Mouse (Mus musculus): Measurements from ENCODE around the gene Wbp1l. TPM values are rescaled to one million over a fixed set of nuclear protein-coding genes. Genes with fewer than 3 reads are reported as not detected.

Gene Wbp1l
- polyA plus RNA-seq, 1 experiment = 1.9 TPM

DNA sequence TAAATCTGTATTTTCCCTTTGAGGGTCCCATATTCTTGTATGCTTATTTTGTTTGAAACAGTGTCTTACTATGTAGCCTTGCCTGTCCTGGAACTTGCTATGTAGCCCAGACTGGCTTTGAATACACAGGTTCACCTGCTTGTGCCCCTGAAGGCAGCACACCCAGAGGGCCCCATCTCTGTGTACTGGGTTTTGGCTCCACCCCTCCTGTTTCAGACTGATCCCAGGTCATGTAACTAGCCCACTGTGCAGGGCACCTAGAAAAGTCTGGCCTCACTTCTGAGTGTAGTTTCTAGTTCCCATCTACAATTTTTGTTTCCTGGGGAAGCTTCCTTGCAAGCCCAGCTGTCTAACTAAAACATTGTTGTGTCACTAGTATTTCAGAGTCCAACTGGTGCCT, 40.2 kb downstream of the Wbp1l start:
- peaks cover 61% of the 10 kb centered on the region for H3K4me1 ChIP-seq (ENCODE audit: control insufficient read depth)
- H3K4me3 ChIP-seq (replicated peaks) = no peak overlapping the region
- no peaks in the 10 kb centered on the region for H3K9me3 ChIP-seq (ENCODE audit: control insufficient read depth, low read length)
- no peaks in the 10 kb centered on the region for H3K27me3 ChIP-seq (ENCODE audit: control insufficient read depth)
- H3K36me3 ChIP-seq (ENCODE audit: control insufficient read depth) = peaks cover 35% of the 10 kb centered on the region
- TF ChIP-seq GATA1 (IDR thresholded peaks at IDR 0.05; ENCODE audit: low read length) (no peak), TAL1 (IDR thresholded peaks at IDR 0.05; ENCODE audit: low read length) (no peak)

DNA sequence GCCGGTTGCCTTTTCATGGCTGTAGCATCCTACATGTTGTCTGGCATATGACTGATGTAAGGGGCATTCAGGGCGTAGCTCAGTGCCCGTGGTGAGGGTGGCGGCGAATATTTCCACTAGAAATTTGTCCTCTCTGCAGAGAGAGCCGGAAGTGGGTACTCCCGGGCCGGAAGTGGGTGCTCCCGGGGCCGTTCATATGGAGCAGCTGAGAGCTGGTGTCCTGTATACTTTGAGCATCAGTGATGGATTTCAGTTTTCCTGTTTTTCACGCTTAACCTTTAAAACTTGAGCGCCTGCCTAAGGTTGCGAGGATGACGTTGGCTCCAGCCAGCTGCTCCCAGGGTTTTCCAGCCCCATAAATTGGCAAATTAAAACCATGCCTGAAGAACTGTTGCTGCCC, 40.6 kb downstream of the Wbp1l start:
- peaks cover 61% of the 10 kb centered on the region for H3K4me1 ChIP-seq (ENCODE audit: control insufficient read depth)
- no peak overlapping the region for H3K4me3 ChIP-seq (replicated peaks)
- TF ChIP-seq GATA1 (IDR thresholded peaks at IDR 0.05; ENCODE audit: low read length) = no peak
- no peak for TF ChIP-seq TAL1 (IDR thresholded peaks at IDR 0.05; ENCODE audit: low read length)
- no peaks in the 10 kb centered on the region for H3K27me3 ChIP-seq (ENCODE audit: control insufficient read depth)
- peaks cover 40% of the 10 kb centered on the region for H3K36me3 ChIP-seq (ENCODE audit: control insufficient read depth)
- no peaks in the 10 kb centered on the region for H3K9me3 ChIP-seq (ENCODE audit: control insufficient read depth, low read length)

DNA sequence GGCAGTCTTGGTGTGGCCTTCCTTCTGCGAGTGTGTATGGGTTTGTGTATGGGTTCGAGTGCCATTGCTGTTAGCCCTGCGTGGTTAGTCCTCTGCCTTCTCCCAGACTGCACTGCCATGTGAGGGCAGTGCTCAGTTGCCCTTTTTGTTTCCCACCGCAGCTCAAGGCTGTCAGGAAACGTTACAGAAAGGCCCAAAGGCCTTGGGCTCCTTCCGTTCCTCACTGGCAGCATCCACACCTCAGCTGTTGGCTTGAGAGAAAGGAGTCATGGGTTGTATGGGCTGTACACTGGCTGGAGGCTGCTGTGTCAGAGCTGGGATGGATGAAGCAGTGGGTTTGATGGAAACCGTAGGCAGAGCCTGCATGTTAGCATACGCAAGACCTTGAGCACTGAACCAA, 41.9 kb downstream of the Wbp1l start:
- peaks cover 49% of the 10 kb centered on the region for H3K4me1 ChIP-seq (ENCODE audit: control insufficient read depth)
- no peak for TF ChIP-seq GATA1 (IDR thresholded peaks at IDR 0.05; ENCODE audit: low read length)
- no peak for TF ChIP-seq TAL1 (IDR thresholded peaks at IDR 0.05; ENCODE audit: low read length)
- H3K36me3 ChIP-seq (ENCODE audit: control insufficient read depth) = peaks cover 48% of the 10 kb centered on the region
- H3K27me3 ChIP-seq (ENCODE audit: control insufficient read depth) = no peaks in the 10 kb centered on the region
- H3K9me3 ChIP-seq (ENCODE audit: control insufficient read depth, low read length) = no peaks in the 10 kb centered on the region
- H3K4me3 ChIP-seq (replicated peaks) = no peak overlapping the region

- Histone ChIP-seq H3K27me3 (ENCODE audit: control insufficient read depth) (no peaks in the 10 kb centered on the region), H3K4me1 (ENCODE audit: control insufficient read depth) (peaks cover 42% of the 10 kb centered on the region), H3K36me3 (ENCODE audit: control insufficient read depth) (peaks cover 51% of the 10 kb centered on the region), H3K4me3 (replicated peaks) (no peak overlapping the region), H3K9me3 (ENCODE audit: control insufficient read depth, low read length) (no peaks in the 10 kb centered on the region)
- TF ChIP-seq TAL1 (IDR thresholded peaks at IDR 0.05; ENCODE audit: low read length) (no peak), GATA1 (IDR thresholded peaks at IDR 0.05; ENCODE audit: low read length) (no peak)
These were observed 42.7 kb downstream of the Wbp1l start for GRCm38 (mm10) chr19:46641420-46642085.

DNA sequence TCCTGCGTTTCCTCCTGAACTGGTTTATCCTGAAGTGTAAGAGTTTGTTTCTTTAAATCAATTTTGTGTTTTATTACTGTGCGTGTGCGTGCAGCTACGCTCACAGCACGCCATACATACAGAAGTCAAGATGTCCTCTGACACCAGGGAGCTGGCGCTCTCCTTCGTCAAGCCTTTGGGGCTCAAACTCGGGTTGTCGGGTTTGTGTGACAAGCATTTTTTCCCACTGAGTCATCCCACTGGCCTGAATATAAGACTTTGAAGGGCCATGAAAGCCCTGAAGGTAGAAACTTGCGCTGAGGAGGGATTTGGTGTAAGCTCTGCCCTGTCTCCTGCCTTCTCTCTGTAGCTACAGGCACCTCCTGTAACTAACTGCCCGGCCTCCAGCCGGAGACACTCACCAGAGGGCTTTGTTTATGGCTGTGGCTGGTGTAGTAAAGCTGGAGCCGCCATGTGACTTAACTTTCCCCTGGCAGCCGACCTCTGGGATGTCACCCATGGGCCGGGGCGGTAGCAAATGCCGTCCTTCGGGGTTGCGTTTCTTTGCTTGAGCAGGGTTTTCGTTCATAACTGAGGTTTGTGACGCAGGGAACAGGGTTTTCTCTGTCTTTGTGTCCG, 43.4 kb downstream of the Wbp1l start:
- Histone ChIP-seq H3K27me3 (ENCODE audit: control insufficient read depth) (no peaks in the 10 kb centered on the region), H3K9me3 (ENCODE audit: control insufficient read depth, low read length) (no peaks in the 10 kb centered on the region), H3K4me3 (replicated peaks) (no peak overlapping the region), H3K36me3 (ENCODE audit: control insufficient read depth) (peaks cover 52% of the 10 kb centered on the region), H3K4me1 (ENCODE audit: control insufficient read depth) (peaks cover 35% of the 10 kb centered on the region)
- TF ChIP-seq TAL1 (IDR thresholded peaks at IDR 0.05; ENCODE audit: low read length) (no peak), GATA1 (IDR thresholded peaks at IDR 0.05; ENCODE audit: low read length) (no peak)

DNA sequence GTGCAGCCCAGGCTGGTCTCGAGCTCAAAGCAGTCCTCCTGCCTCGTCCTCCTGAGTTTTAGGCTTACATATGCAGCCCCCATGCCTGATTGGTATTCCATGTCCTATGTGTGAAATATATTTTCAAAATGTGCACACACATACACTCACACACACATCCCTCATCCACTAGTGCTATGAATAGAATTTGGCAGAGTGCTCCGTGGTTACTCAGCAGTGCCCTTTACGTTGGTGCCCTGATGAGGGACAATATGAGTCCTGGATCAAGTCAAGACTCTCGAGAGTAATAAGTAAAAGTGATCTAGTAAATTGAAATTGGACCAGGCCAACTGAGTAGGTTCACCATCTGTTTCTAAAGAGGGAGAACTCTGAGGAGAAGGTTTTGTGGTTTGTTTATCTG, 44.4 kb downstream of the Wbp1l start:
- no peak for TF ChIP-seq GATA1 (IDR thresholded peaks at IDR 0.05; ENCODE audit: low read length)
- TF ChIP-seq TAL1 (IDR thresholded peaks at IDR 0.05; ENCODE audit: low read length) = no peak
- peaks cover 26% of the 10 kb centered on the region for H3K4me1 ChIP-seq (ENCODE audit: control insufficient read depth)
- H3K4me3 ChIP-seq (replicated peaks) = no peak overlapping the region
- peaks cover 53% of the 10 kb centered on the region for H3K36me3 ChIP-seq (ENCODE audit: control insufficient read depth)
- no peaks in the 10 kb centered on the region for H3K27me3 ChIP-seq (ENCODE audit: control insufficient read depth)
- H3K9me3 ChIP-seq (ENCODE audit: control insufficient read depth, low read length) = no peaks in the 10 kb centered on the region

DNA sequence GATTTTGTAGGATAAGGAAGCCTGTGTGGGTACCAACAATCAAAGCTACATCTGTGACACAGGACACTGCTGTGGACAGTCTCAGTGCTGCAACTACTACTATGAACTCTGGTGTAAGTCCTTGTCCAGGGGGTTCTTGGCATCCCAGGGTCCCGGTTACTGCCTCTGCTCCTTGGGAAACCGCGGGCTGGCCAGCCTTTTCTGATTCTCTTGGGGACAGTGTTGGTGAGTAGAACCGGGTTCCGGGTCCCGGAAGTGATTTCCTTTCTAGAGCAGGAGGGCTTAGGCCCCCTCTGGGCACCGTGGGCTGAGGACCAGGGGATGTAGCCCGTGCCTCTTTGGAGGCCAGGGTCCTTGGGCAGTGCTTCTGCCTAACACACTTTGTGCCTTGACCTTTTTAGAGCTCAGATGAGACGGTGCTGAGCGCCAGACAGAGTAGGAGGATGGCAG, 45.5 kb downstream of the Wbp1l start:
- peaks cover 16% of the 10 kb centered on the region for H3K4me1 ChIP-seq (ENCODE audit: control insufficient read depth)
- peaks cover 53% of the 10 kb centered on the region for H3K36me3 ChIP-seq (ENCODE audit: control insufficient read depth)
- H3K27me3 ChIP-seq (ENCODE audit: control insufficient read depth) = no peaks in the 10 kb centered on the region
- no peak for TF ChIP-seq TAL1 (IDR thresholded peaks at IDR 0.05; ENCODE audit: low read length)
- TF ChIP-seq GATA1 (IDR thresholded peaks at IDR 0.05; ENCODE audit: low read length) = no peak
- no peaks in the 10 kb centered on the region for H3K9me3 ChIP-seq (ENCODE audit: control insufficient read depth, low read length)
- H3K4me3 ChIP-seq (replicated peaks) = no peak overlapping the region

GRCm38 (mm10) chr19:46644793-46645602, 46.1 kb downstream of the Wbp1l start:
- Histone ChIP-seq H3K4me1 (ENCODE audit: control insufficient read depth) (peaks cover 10% of the 10 kb centered on the region), H3K27me3 (ENCODE audit: control insufficient read depth) (no peaks in the 10 kb centered on the region), H3K9me3 (ENCODE audit: control insufficient read depth, low read length) (no peaks in the 10 kb centered on the region), H3K4me3 (replicated peaks) (no peak overlapping the region), H3K36me3 (ENCODE audit: control insufficient read depth) (peaks cover 53% of the 10 kb centered on the region)
- TF ChIP-seq TAL1 (IDR thresholded peaks at IDR 0.05; ENCODE audit: low read length) (no peak), GATA1 (IDR thresholded peaks at IDR 0.05; ENCODE audit: low read length) (no peak)

DNA sequence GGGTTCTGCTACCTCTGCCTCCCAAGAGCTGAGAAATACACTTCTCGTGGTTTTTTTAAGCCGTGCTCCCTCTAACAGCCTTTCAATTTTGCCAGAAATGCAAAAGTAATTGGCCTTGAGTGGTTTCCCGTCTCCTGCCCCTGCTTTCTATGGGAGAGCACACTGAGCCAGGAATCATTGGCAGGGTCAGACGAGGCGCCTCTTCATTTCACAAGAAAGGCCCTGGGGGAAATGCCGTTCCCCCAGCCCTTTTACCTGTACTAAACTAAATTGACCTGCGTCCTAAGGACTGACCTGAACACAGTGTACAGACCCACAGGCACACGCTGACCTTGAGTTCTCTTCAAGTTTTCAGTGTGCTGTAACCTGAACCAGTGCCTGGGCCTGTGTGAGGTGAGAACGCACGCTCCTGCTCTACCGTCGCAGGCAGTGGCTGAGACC, 47.2 kb downstream of the Wbp1l start:
- no peaks in the 10 kb centered on the region for H3K9me3 ChIP-seq (ENCODE audit: control insufficient read depth, low read length)
- H3K27me3 ChIP-seq (ENCODE audit: control insufficient read depth) = no peaks in the 10 kb centered on the region
- no peak for TF ChIP-seq GATA1 (IDR thresholded peaks at IDR 0.05; ENCODE audit: low read length)
- no peak for TF ChIP-seq TAL1 (IDR thresholded peaks at IDR 0.05; ENCODE audit: low read length)
- peaks cover 45% of the 10 kb centered on the region for H3K36me3 ChIP-seq (ENCODE audit: control insufficient read depth)
- H3K4me3 ChIP-seq (replicated peaks) = no peak overlapping the region
- H3K4me1 ChIP-seq (ENCODE audit: control insufficient read depth) = peaks cover 3% of the 10 kb centered on the region
